Mouse (Mus musculus): ENCODE measurements at regions not wholly inside any gene's neighbourhood (a gene's known extent, or its start where the extent isn't known, plus 50 kb on each side); places are given as distances from the start of the nearest gene placed in this dataset.

DNA sequence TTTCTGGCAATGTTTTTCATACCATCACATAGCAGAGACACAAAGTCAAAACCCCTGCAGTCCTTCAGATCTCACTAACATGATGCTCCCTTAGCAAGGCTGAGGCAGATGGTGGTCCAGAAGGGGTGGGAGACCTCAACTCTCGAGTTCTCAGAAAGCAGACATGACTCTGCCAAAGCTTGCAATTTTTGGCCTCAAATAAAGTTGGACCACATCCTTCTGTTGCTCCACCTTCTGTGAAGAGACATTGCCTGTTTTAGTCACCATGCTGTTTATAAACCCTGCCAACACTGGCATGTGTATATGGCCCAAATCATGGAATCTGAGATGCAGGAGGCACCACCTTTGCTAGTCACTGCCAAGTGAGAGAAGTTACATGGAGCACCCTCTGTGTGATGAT is 860.1 kb downstream of the Epha4 start:
- 83% methylated on average over 1 of the region's 1 CpGs for WGBS
- Histone ChIP-seq H3K4me3 (no peak overlapping the region), H3K4me1 (no peaks in the 10 kb centered on the region), H3K9me3 (no peaks in the 10 kb centered on the region), H3K27me3 (replicated peaks; ENCODE audit: low read depth, poor library complexity, severe bottlenecking) (no peaks in the 10 kb centered on the region), H3K27ac (replicated peaks) (no peak overlapping the region), H3K36me3 (replicated peaks) (no peaks in the 10 kb centered on the region)
- DNase-seq (ENCODE audit: low spot score) = no peak

DNA sequence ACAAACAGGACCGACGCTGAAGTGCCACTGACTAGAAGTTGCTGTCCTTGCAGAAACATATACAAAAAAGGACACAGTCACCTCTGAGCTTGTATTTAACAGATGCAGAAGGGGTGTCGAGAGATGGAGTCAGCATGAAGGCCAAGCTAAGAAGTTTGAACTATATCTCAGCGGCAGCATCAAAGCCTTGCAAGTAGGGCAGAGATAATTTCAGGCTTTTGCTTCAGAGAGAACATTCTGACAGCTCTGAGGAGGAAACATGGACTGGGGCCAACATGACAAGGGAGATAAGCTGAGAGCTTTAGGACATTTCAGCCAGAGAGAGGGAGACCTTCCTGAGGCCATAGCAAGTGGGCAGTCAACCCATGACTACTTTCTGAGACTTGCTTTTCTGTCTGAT is 856.7 kb downstream of the Epha4 start:
- Histone ChIP-seq H3K4me3 (no peak overlapping the region), H3K9me3 (no peaks in the 10 kb centered on the region), H3K36me3 (replicated peaks) (no peaks in the 10 kb centered on the region), H3K4me1 (no peaks in the 10 kb centered on the region), H3K27me3 (replicated peaks; ENCODE audit: low read depth, poor library complexity, severe bottlenecking) (no peaks in the 10 kb centered on the region), H3K27ac (replicated peaks) (no peak overlapping the region)
- WGBS = 90% methylated on average over 4 of the region's 4 CpGs
- no peak for DNase-seq (ENCODE audit: low spot score)

DNA sequence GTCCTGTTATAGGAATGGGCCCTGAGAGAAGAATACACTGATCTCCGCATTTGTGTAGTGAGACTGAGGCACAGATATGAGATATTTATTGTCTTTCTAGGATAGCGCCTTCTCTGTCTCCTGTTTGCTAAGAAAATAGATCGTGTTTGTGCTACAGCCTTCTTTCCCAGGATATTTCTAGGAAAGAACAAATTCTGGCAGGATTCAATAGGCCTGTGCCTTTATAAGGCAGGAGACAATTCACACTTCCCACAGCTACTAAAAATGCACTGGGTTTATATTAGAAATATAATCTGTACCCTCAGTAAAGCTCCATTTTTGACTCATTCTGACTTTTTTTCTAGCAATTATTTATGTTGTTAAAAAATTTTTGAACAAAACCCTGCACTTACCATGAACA is 854.7 kb downstream of the Epha4 start:
- WGBS = 92% methylated on average over 3 of the region's 3 CpGs

DNA sequence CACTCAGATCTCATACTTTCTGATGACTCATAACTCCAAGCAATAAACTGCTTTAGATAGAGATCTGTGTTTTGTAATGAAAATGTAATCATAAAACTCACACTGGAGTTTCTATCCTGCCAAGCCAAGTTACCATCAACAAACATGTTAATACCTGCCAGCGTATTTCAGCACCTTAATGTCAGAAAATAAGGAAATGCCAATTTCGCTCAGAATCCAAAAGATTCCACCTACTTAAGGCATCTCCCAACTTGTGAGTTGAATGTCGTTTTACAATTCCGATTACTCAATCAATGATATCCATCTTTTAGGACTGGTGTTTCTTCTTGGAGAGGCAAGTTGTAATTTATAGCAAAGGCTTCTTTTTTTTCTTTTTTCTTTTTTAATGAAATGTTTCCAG is 850.5 kb downstream of the Epha4 start:
- H3K9me3 ChIP-seq = no peaks in the 10 kb centered on the region
- H3K36me3 ChIP-seq (replicated peaks) = no peaks in the 10 kb centered on the region
- 94% methylated on average over 4 of the region's 4 CpGs for WGBS
- no peaks in the 10 kb centered on the region for H3K27me3 ChIP-seq (replicated peaks; ENCODE audit: low read depth, poor library complexity, severe bottlenecking)
- DNase-seq (ENCODE audit: low spot score) = no peak
- no peak overlapping the region for H3K27ac ChIP-seq (replicated peaks)
- H3K4me3 ChIP-seq = no peak overlapping the region
- H3K4me1 ChIP-seq = no peaks in the 10 kb centered on the region

More for the DNA sequence above, 854.7 kb downstream of the Epha4 start:
- Histone ChIP-seq H3K27ac (replicated peaks) (no peak overlapping the region), H3K9me3 (no peaks in the 10 kb centered on the region), H3K36me3 (replicated peaks) (no peaks in the 10 kb centered on the region), H3K4me1 (no peaks in the 10 kb centered on the region), H3K27me3 (replicated peaks; ENCODE audit: low read depth, poor library complexity, severe bottlenecking) (no peaks in the 10 kb centered on the region), H3K4me3 (no peak overlapping the region)
- DNase-seq (ENCODE audit: low spot score) = no peak

DNA sequence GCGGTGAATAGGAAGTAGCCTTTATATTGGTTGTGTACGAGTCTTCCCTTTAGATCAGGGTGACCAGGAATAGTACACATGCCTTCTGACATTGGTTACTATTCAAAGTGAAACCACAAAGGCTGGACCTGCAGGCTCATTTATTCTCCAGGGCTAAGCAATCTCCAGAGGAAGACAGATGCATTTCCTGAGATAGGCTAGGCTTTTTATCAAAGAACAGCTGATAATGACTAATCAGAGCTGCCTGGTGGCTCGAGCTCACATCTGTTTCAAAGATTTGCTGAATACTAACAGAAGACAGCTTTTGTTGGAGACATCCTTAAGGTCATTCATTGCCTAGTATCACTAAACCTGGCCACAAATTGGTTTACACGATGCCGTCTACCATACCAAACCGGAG is 838.1 kb downstream of the Epha4 start:
- 67% methylated on average over 6 of the region's 6 CpGs for WGBS
- no peaks in the 10 kb centered on the region for H3K36me3 ChIP-seq (replicated peaks)
- no peaks in the 10 kb centered on the region for H3K27me3 ChIP-seq (replicated peaks; ENCODE audit: low read depth, poor library complexity, severe bottlenecking)
- DNase-seq (ENCODE audit: low spot score) = no peak
- H3K9me3 ChIP-seq = 0 out of 2 replicates have a peak, but pooled peaks cover 3% of the 10 kb centered on the region
- H3K27ac ChIP-seq (replicated peaks) = no peak overlapping the region
- H3K4me1 ChIP-seq = no peaks in the 10 kb centered on the region
- H3K4me3 ChIP-seq = no peak overlapping the region

DNA sequence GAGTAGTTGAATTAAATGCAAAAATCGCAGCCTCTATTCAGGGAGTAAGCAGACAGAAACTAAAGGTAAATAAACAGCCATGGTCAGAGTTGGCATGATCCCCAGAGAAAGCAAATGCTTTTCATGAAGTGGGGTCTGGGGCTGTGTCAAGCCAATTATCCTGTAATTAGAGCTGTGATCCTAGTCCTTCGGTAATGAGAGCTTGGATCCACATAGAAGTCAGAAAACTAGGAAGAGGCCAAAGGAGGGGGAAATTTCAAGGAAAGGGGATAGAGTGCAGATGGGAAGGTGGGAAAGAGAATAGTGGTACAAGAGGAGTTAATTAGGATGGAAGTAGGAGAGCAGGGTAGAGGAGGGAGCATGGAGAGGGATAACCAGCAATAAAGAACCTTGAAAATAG is 809.3 kb downstream of the Epha4 start:
- DNase-seq (ENCODE audit: low spot score) = no peak
- no peak overlapping the region for H3K27ac ChIP-seq (replicated peaks)
- H3K9me3 ChIP-seq = no peaks in the 10 kb centered on the region
- no peaks in the 10 kb centered on the region for H3K36me3 ChIP-seq (replicated peaks)
- 0 out of 2 replicates have a peak, but pooled peaks cover 4% of the 10 kb centered on the region for H3K4me1 ChIP-seq
- H3K4me3 ChIP-seq = no peak overlapping the region
- 42% methylated on average over 2 of the region's 2 CpGs for WGBS
- no peaks in the 10 kb centered on the region for H3K27me3 ChIP-seq (replicated peaks; ENCODE audit: low read depth, poor library complexity, severe bottlenecking)

DNA sequence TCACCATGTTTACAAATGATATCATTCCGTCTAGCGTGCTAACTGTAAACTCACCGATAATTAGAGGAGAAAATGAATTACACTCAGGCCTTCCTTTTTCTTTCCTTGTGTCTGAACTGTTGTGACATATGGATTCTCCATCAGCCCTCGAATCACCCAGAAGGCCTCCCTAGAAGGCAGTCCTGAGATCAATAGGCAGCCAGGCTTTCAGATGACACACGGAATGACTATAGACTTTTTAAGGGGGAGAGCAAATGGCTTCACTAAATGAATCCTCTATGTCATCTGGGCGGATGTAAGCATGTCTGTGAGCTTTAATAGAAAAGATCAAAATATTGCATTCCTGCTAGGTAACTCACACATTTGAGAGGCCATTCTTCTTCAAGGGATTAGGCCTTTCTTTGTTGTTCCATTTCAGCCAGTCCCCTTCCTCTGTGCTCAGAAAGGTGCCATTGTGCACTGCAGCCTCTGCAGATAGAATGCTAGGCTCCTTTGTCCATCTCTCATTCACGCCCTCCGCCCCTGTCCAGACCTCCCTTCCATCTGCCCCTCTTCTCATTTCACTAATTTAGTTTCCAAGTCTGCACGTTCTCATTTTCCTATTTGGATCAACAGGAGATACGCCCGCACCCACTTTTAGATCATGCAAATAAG is 797.1 kb downstream of the Epha4 start:
- H3K4me3 ChIP-seq = no peak overlapping the region
- 63% methylated on average over 11 of the region's 11 CpGs for WGBS
- H3K27me3 ChIP-seq (replicated peaks; ENCODE audit: low read depth, poor library complexity, severe bottlenecking) = no peaks in the 10 kb centered on the region
- peak overlapping the region; percentile 16; the same call in 1 of the 2 replicates for H3K27ac ChIP-seq (replicated peaks)
- peaks cover 3% of the 10 kb centered on the region; the same call in 1 of the 2 replicates for H3K4me1 ChIP-seq
- H3K9me3 ChIP-seq = no peaks in the 10 kb centered on the region
- H3K36me3 ChIP-seq (replicated peaks) = no peaks in the 10 kb centered on the region
- DNase-seq (ENCODE audit: low spot score) = no peak

DNA sequence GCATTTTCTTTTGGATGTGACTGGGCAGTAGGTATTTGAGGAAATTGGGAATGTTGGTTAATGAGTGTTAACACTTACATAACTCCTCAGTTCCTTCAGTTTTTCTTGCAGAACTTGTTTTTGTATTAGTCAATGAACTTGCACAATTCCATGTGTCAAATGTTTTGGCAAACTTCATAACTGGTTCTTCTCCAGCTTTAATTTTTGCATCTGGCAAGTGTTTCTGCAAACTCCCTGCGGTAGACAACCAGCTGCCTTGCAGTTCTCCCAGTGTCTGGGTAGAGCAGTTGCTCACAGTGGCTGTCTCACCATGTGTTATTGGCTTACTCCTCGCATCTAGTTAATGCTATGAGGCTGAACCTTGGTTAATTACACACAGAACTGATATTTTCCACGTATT is 790.4 kb downstream of the Epha4 start:
- H3K4me1 ChIP-seq = no peaks in the 10 kb centered on the region
- H3K4me3 ChIP-seq = no peak overlapping the region
- H3K27ac ChIP-seq (replicated peaks) = no peak overlapping the region
- H3K27me3 ChIP-seq (replicated peaks; ENCODE audit: low read depth, poor library complexity, severe bottlenecking) = no peaks in the 10 kb centered on the region
- no peaks in the 10 kb centered on the region for H3K36me3 ChIP-seq (replicated peaks)
- H3K9me3 ChIP-seq = no peaks in the 10 kb centered on the region
- no peak for DNase-seq (ENCODE audit: low spot score)
- WGBS = 75% methylated on average over 3 of the region's 3 CpGs

DNA sequence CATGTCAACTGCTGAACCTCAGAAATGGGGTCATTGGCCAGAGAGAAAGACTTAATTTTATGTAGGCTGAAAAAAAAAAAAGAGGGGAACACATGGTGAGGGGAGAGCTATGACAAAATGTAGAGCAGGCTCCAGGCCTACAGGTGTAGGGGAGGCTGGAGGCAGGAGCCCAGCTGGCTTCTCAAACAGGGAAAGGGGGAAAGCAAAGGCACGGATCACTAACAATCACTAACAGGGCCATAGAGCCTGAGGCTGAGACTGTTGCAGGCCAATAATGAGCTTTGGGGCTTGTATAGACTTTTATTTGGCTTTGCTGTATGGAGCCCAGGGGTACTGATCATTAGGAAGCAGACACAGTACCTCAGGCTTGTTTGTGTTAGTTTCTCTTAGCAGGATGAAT is 777.9 kb downstream of the Epha4 start:
- no peak overlapping the region for H3K27ac ChIP-seq (replicated peaks)
- H3K27me3 ChIP-seq (replicated peaks; ENCODE audit: low read depth, poor library complexity, severe bottlenecking) = no peaks in the 10 kb centered on the region
- no peaks in the 10 kb centered on the region for H3K36me3 ChIP-seq (replicated peaks)
- peaks cover 16% of the 10 kb centered on the region for H3K4me1 ChIP-seq
- WGBS = 37% methylated on average over 1 of the region's 1 CpGs
- H3K4me3 ChIP-seq = no peak overlapping the region
- H3K9me3 ChIP-seq = no peaks in the 10 kb centered on the region
- DNase-seq (ENCODE audit: low spot score) = no peak

DNA sequence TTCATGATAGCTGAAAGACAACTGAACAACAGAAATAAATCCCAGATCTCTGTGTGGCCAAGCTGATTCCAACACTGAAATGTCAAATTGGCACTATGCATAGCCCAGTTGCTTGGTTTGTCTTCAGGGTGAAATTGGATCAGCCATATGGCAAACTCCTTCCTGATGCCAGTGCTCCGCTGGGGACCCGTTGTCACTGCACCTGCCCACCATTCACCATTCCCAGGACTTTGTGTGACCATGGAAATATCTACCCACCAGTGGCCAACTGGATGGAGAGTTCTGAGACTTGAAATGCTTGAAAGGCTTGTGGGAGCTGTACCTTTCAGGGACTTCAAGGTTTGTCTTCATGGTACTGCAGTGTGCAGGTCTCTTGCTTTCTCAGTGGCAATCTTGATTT is 777.2 kb downstream of the Epha4 start:
- DNase-seq (ENCODE audit: low spot score) = no peak
- WGBS = 85% methylated on average over 2 of the region's 2 CpGs
- no peaks in the 10 kb centered on the region for H3K36me3 ChIP-seq (replicated peaks)
- no peaks in the 10 kb centered on the region for H3K9me3 ChIP-seq
- peaks cover 16% of the 10 kb centered on the region for H3K4me1 ChIP-seq
- no peak overlapping the region for H3K4me3 ChIP-seq
- H3K27me3 ChIP-seq (replicated peaks; ENCODE audit: low read depth, poor library complexity, severe bottlenecking) = no peaks in the 10 kb centered on the region
- H3K27ac ChIP-seq (replicated peaks) = no peak overlapping the region

DNA sequence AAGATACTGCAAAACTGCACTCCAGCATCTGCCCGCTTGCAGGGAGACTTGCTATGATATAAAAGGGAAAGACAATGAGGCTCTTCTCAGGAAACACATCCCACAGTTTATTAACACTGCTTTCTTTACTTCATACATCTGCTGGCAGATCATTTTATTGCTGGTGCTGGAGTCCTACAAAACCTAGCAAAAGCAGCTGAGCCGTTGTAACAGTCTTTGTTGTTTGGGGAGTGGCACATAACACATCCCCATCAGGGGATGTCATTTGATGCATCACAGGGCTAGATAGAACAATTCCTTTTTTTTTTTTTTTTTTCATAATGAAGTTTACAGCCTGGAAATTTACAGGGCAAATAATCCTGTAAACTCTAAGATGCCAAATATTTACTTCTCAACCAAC is 742.2 kb downstream of the Epha4 start:
- 91% methylated on average over 2 of the region's 2 CpGs for WGBS
- no peaks in the 10 kb centered on the region for H3K27me3 ChIP-seq (replicated peaks; ENCODE audit: low read depth, poor library complexity, severe bottlenecking)

DNA sequence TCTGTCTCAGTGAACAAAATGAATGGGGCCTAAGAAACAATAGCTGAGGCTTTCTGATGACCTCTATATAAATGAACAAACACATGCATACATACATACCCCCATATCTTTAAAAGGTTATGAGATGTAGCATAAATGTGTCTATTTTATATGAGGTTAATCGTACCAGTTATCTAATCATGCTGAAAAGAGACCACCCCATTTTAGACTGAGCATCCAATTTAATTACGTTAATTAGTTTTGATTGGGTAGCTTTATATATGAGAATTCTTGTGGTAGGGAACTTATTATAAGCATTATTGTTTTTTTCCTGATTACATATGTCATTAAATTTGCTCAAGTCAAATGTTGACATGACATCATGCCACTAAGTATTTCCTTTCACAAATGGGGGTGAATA is 728.0 kb downstream of the Epha4 start:
- H3K4me1 ChIP-seq = no peaks in the 10 kb centered on the region
- 95% methylated on average over 2 of the region's 2 CpGs for WGBS
- no peak for DNase-seq (ENCODE audit: low spot score)
- H3K4me3 ChIP-seq = no peak overlapping the region
- H3K27me3 ChIP-seq (replicated peaks; ENCODE audit: low read depth, poor library complexity, severe bottlenecking) = no peaks in the 10 kb centered on the region
- no peaks in the 10 kb centered on the region for H3K36me3 ChIP-seq (replicated peaks)
- no peak overlapping the region for H3K27ac ChIP-seq (replicated peaks)
- H3K9me3 ChIP-seq = no peaks in the 10 kb centered on the region

More for the DNA sequence above, 742.2 kb downstream of the Epha4 start:
- H3K4me1 ChIP-seq = no peaks in the 10 kb centered on the region
- H3K36me3 ChIP-seq (replicated peaks) = no peaks in the 10 kb centered on the region
- no peaks in the 10 kb centered on the region for H3K9me3 ChIP-seq
- H3K27ac ChIP-seq (replicated peaks) = no peak overlapping the region
- no peak overlapping the region for H3K4me3 ChIP-seq
- no peak for DNase-seq (ENCODE audit: low spot score)

DNA sequence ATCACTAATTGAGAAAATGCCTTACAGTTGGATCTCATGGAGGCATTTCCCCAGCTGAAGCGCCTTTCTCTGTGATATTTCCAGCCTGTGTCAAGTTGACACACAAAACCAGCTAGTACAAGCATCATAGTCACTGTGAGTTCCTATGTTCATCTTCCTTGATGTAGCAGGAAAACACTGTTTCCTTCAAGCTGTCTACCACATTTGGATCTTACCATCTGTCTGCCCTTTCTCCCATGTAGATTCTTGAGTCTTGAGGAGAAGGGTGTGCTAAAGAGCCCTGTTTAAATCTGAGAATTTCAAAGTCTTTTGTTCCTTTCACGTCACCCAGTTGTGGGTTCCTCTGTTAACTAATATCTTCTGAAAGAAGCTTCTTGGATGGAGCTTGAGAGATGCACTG is 721.5 kb downstream of the Epha4 start:
- DNase-seq (ENCODE audit: low spot score) = no peak
- Histone ChIP-seq H3K4me1 (no peaks in the 10 kb centered on the region), H3K9me3 (no peaks in the 10 kb centered on the region), H3K27ac (replicated peaks) (no peak overlapping the region), H3K4me3 (no peak overlapping the region), H3K36me3 (replicated peaks) (no peaks in the 10 kb centered on the region), H3K27me3 (replicated peaks; ENCODE audit: low read depth, poor library complexity, severe bottlenecking) (no peaks in the 10 kb centered on the region)
- WGBS = 83% methylated on average over 2 of the region's 2 CpGs

Data from embryonic facial prominence, embryonic 10.5 days (tissue).